Mouse (Mus musculus): Measurements from ENCODE around the gene Ubxn6. TPM values are rescaled to one million over a fixed set of nuclear protein-coding genes. Genes with fewer than 3 reads are reported as not detected.
"Not testable (repeated sequence)": the region's sequence is repeated elsewhere in the genome, so short reads cannot be mapped to it uniquely, and the experiment has no call there.

Gene Ubxn6
- polyA plus RNA-seq, 1 experiment from 2014 or later, result 17.9 TPM

DNA sequence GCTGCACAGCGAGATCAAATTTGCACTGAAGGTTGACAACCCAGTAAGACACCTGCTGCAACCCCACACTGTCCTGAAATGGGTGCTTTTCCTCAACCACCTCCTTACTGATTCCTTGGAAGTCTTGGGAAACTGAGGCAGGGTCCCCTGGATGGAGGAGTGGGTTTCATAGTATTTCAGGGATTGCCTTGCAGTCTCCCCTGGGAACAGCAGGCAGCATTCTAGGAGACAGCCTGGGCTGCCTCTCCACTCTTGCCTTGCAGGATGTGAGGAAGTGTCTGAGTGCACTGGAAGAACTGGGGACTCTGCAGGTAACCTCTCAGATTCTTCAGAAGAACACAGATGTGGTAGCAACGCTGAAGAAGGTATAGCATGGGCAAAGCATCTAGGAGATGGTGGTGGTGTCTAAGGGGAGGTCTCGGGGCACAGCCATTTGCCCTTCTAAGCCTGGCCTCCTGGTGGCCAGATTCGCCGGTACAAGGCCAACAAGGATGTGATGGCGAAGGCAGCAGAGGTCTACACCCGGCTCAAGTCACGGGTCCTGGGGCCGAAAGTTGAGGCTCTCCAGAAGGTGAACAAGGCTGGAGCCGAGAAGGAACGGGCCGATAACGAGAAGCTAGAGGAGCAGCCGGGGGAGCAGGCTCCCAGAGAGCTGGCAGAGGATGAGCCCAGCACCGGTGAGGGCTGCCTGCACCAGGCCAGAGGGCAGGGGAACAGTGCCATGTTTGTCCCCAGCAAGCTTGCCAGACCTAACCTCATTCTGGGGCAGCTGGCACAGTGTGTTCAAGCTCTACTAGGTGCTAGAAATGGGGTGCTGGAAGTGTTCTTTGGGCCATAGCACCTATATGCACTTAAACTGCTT lies 24.1 kb upstream of the Ubxn6 start:
- Histone ChIP-seq H3K4me2 (no peak overlapping the region), H3K9me3 (replicated peaks) (no peaks in the 10 kb centered on the region), H3K36me3 (peaks cover 99% of the 10 kb centered on the region), H3K9ac (no peak overlapping the region), H3K4me3 (no peak overlapping the region), H3K4me1 (no peaks in the 10 kb centered on the region), H3K27me3 (replicated peaks) (no peaks in the 10 kb centered on the region), H3K27ac (no peak overlapping the region)
- WGBS (ENCODE audit: insufficient replicate concordance), result 85% methylated on average over 15 of the region's 15 CpGs
- ATAC-seq, result no peak

DNA sequence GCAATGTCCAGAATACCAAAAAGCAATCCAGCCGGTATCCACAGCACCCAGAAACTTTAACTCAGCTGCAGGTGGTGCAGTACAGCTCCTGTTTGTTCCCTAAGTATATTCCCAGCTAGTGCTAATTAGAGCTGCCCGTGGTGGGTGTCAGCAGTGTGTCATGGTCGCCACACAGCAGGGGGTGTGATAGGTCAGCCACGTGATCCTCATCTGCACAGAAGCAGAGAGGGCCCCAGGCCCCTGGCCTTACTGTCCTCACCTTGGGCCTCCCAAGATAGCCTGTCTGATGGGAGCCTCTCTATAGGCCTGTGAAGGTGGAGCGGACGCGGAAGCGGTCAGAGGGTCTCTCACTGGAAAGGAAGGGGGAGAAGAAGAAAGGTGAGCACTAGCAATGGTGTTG lies 23.4 kb upstream of the Ubxn6 start:
- no peak overlapping the region for H3K27ac ChIP-seq
- 90% methylated on average over 8 of the region's 8 CpGs for WGBS (ENCODE audit: insufficient replicate concordance)
- H3K9ac ChIP-seq, result no peak overlapping the region
- ATAC-seq, result no peak
- no peak overlapping the region for H3K4me3 ChIP-seq
- no peaks in the 10 kb centered on the region for H3K4me1 ChIP-seq
- peaks cover 98% of the 10 kb centered on the region for H3K36me3 ChIP-seq
- H3K9me3 ChIP-seq (replicated peaks), result no peaks in the 10 kb centered on the region
- no peaks in the 10 kb centered on the region for H3K27me3 ChIP-seq (replicated peaks)
- no peak overlapping the region for H3K4me2 ChIP-seq

DNA sequence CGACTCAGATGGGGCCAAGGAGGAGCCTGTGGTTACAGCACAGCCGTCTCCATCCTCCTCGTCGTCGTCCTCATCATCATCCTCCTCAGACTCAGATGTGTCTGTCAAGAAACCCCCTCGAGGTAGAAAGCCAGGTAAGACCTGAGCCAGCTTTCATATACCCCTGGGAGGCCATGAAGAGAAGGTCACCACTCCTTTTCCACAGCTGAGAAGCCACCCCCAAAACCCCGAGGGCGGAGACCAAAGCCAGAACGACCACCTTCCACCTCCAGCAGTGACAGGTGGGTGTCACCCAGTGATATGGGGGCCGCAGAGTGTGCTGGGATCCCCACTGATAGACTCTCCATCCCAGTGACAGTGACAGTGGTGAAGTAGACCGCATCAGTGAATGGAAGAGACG lies 22.1 kb upstream of the Ubxn6 start:
- ATAC-seq, result no peak
- Histone ChIP-seq H3K4me1 (no peaks in the 10 kb centered on the region), H3K27me3 (replicated peaks) (no peaks in the 10 kb centered on the region), H3K9me3 (replicated peaks) (no peaks in the 10 kb centered on the region), H3K36me3 (peaks cover 92% of the 10 kb centered on the region), H3K4me3 (no peak overlapping the region), H3K4me2 (no peak overlapping the region), H3K9ac (no peak overlapping the region), H3K27ac (no peak overlapping the region)
- WGBS (ENCODE audit: insufficient replicate concordance), result 81% methylated on average over 12 of the region's 12 CpGs

DNA sequence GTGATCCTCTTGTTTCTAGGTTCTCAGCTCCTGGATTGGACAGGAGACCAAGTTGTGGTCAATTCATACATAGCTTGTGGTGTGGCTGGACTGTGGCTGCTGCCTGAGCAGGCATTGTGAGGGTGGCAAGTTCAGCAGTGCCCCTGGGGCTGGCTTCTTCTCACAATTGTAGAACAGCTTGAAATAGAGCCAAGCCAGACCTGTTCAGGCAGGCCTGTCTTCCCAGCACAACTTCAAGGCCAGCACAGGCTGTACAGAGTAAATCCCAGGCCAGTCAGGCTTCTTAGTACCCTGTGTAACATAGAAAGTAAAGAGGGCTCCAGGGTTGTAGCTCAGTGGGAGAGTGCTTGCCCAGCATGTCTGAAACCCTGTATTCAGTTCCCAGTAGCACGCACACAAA lies 18.0 kb upstream of the Ubxn6 start:
- Histone ChIP-seq H3K4me1 (no peaks in the 10 kb centered on the region), H3K4me2 (no peak overlapping the region), H3K36me3 (peaks cover 84% of the 10 kb centered on the region), H3K4me3 (no peak overlapping the region), H3K27me3 (replicated peaks) (no peaks in the 10 kb centered on the region), H3K9ac (no peak overlapping the region), H3K27ac (no peak overlapping the region), H3K9me3 (replicated peaks) (no peaks in the 10 kb centered on the region)
- 0 out of 2 replicates have a peak, but pooled peaks have one; percentile 25 for ATAC-seq
- WGBS (ENCODE audit: insufficient replicate concordance), result 85% methylated on average over 1 of the region's 1 CpGs

DNA sequence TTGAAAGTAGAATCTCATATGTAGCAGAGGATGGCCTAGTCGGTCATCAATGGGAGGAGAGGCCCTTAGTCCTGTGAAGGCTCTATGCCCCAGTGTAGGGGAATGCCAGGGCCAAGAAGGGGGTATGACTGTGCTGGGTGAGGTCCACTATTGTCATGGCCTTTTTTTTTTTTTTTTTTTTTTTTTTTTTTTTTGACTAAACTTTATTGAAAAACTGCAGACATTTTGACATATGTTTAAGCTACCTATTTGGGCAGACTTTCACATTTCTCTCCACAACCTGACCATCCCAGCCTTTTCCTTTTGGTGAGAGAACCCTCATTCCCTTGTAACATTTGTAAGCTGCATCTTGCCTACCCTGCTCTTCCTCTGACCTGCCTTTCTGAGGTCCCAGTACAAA lies 17.5 kb upstream of the Ubxn6 start:
- H3K4me1 ChIP-seq, result no peaks in the 10 kb centered on the region
- no peak overlapping the region for H3K27ac ChIP-seq
- H3K27me3 ChIP-seq (replicated peaks), result no peaks in the 10 kb centered on the region
- no peaks in the 10 kb centered on the region for H3K9me3 ChIP-seq (replicated peaks)
- H3K9ac ChIP-seq, result no peak overlapping the region
- 63% methylated on average over 1 of the region's 1 CpGs for WGBS (ENCODE audit: insufficient replicate concordance)
- H3K4me2 ChIP-seq, result no peak overlapping the region
- H3K36me3 ChIP-seq, result peaks cover 82% of the 10 kb centered on the region
- no peak for ATAC-seq
- H3K4me3 ChIP-seq, result no peak overlapping the region

DNA sequence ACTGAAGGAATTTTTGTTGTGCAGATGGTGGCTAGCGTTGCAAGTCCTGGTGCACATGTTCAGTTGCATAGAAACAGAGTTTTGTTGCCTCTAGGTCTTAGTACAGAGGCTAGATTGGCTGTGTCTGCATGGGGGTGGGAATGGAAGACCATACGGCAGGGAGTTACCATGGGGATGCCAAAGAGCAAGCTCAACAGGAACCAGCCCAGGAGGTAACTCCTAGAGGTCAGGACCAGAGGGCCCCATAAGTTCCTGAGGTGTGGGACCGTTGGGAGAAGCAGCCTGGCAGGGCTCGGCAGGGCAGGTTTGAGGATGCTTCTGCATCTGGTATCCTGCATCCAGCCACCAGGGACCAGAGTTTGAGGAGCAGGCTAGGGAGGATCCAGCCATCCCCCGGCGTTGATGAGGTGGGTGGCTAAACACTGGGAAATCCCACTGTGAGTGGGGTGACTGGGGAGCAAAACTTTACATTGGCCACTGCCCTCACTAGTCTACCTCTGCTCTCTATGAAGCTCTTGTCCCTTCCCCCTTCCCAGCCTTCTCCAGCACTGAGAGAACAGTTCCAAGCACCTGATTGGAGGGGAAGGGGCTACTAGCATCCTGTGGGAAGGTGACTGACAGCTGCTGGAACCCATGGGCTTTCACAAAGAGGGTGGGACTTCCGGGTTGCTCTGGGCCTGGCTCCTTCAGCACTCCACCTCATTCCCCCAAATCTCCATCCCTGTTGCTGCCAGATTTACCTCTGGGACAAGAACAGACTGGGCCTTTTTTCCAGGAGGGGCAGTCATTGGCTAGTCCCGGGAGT lies 6.2 kb upstream of the Ubxn6 start:
- Histone ChIP-seq H3K36me3 (peaks cover 41% of the 10 kb centered on the region), H3K4me1 (peaks cover 29% of the 10 kb centered on the region), H3K9ac (peak overlapping the region; percentile 94), H3K4me2 (peak overlapping the region; percentile 94), H3K27me3 (replicated peaks) (no peaks in the 10 kb centered on the region), H3K27ac (peak overlapping the region; percentile 27; the same call in 1 of the 2 replicates), H3K4me3 (peak overlapping the region; percentile 88), H3K9me3 (replicated peaks) (no peaks in the 10 kb centered on the region)
- no peak for ATAC-seq
- 28% methylated on average over 8 of the region's 8 CpGs for WGBS (ENCODE audit: insufficient replicate concordance)

DNA sequence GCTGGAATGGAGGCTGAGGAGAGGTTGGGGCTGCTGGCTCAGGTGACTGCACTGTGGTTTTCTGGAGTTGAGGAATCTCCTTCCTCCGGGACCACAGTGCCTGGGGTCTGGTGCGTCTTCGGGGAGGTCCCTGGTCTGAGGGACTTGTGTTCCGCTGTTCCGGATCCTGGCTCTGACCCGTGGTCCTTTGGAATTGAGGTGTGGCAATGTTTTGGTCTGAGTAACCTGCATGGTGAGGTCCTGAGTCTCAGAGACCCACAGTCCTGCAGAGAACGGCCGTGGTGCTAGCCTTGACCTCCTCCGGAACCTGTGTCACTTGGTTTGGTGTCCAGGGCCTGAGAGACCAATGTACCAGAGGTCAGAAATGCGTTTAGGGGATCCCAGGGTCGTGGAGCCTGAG lies 5.1 kb upstream of the Ubxn6 start:
- WGBS (ENCODE audit: insufficient replicate concordance), result under 1% methylated on average over 11 of the region's 11 CpGs
- Histone ChIP-seq H3K27ac (peak overlapping the region; percentile 80), H3K9ac (peak overlapping the region; percentile 94), H3K4me2 (peak overlapping the region; percentile 94), H3K4me3 (peak overlapping the region; percentile 88), H3K9me3 (replicated peaks) (no peaks in the 10 kb centered on the region), H3K36me3 (peaks cover 31% of the 10 kb centered on the region), H3K4me1 (peaks cover 39% of the 10 kb centered on the region), H3K27me3 (replicated peaks) (no peaks in the 10 kb centered on the region)
- no peak for ATAC-seq

DNA sequence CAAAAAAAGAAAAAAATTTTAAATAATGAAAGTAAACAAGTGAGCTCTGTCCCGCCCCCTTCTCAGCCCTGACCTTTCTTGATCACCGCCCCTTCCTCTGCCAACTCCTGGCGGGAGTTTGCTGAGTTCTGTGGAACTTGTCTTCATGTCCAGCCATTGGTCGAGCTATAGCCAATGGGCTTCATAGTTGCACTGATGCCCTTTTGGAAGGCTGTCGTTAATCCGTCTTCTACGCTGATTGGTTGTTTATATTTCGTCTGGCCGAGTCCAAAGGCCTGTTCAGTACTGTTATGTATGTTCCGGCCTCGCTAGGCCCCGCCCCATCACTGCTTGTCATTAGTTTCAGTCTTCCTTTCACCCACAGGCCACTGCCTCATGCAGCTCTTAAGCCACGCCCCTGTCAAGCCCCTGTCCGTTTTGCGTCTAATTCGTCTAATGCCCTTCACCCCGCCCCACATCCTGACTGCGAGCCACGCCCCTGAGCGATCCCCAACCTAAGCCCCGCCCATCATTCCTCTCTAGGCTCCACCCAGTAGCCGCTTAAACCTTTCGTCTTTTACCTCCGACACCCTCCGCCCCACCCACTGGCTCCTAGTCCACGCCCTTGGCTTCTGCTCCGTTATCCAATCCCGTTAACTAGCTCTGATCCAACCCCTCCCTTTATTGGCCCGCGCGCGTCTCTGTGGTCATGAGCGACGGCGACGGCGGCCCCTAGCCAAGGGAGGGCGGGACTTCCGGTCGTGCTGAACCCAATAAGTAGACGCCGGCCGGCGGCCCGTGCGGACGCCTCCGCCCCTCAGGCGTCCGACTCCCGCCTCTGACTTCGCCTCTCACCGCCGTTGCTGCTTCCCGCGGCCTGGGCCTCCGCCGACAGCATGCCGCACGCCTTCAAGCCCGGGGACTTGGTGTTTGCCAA lies 4.3 kb upstream of the Ubxn6 start, which contains the start of gene Hdgfl2:
Gene Hdgfl2 (plus strand): TSS at position 755 of the 916 bp plus-strand sequence.
- Histone ChIP-seq H3K9me3 (replicated peaks) (no peaks in the 10 kb centered on the region), H3K4me1 (peaks cover 47% of the 10 kb centered on the region), H3K36me3 (peaks cover 24% of the 10 kb centered on the region), H3K27ac (peak within 1 kb of the TSS; percentile 82), H3K4me2 (peak within 1 kb of the TSS; percentile 94), H3K9ac (peak within 1 kb of the TSS; percentile 94), H3K4me3 (peak within 1 kb of the TSS; percentile 88), H3K27me3 (replicated peaks) (no peaks in the 10 kb centered on the region)
- under 1% methylated on average over 61 of the region's 61 CpGs for WGBS (ENCODE audit: insufficient replicate concordance)
- peak; percentile 90 for ATAC-seq

DNA sequence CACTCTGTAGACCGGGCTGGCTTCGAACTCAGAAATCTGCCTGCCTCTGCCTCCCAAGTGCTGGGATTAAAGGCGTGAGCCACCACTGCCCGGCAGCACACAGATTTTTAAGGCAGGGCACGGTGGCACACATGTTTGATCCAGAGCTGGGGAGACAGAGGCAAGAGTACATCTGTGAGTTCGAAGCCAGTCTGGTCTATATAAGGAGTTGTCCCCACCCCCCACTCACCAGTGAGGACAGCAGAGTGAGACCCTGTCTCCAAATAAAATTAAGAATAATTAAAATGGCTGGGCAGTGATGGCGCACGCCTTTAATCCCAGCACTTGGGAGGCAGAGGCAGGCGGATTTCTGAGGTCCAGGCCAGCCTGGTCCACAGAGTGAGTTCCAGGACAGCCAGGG lies 3.5 kb upstream of the Ubxn6 start:
- peaks cover 55% of the 10 kb centered on the region for H3K4me1 ChIP-seq
- H3K36me3 ChIP-seq, result peaks cover 18% of the 10 kb centered on the region
- ATAC-seq; H3K27me3 ChIP-seq (replicated peaks); H3K9me3 ChIP-seq (replicated peaks): not testable (repeated sequence)
- H3K9ac ChIP-seq, result peak overlapping the region; percentile 62
- peak overlapping the region; percentile 94 for H3K4me2 ChIP-seq
- H3K27ac ChIP-seq, result peak overlapping the region; percentile 82
- H3K4me3 ChIP-seq, result peak overlapping the region; percentile 88
- 54% methylated on average over 9 of the region's 9 CpGs for WGBS (ENCODE audit: insufficient replicate concordance)

DNA sequence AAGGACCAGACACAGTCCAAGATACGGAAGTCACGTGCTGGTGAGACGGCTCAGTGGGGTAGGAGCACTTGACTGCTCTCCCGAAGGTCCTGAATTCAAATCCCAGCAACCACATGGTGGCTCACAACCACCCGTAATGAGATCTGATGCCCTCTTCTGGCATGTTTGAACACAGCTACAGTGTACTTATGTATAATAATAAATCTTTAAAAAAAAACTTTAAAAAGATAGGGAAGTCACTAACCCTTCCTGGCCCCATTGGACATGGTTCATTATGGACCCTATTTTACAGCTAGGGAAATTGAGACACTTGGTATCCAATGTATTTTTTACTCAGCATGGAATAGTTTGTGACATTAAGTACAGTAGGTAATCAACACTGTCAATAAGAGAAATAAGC lies 2.7 kb upstream of the Ubxn6 start:
- Histone ChIP-seq H3K27ac (no peak overlapping the region), H3K9ac (no peak overlapping the region), H3K36me3 (peaks cover 18% of the 10 kb centered on the region), H3K9me3 (replicated peaks) (no peaks in the 10 kb centered on the region), H3K4me2 (no peak overlapping the region), H3K27me3 (replicated peaks) (no peaks in the 10 kb centered on the region), H3K4me1 (peaks cover 55% of the 10 kb centered on the region), H3K4me3 (no peak overlapping the region)
- 75% methylated on average over 5 of the region's 5 CpGs for WGBS (ENCODE audit: insufficient replicate concordance)
- ATAC-seq, result no peak

- H3K36me3 ChIP-seq, result peaks cover 40% of the 10 kb centered on the region
- H3K4me3 ChIP-seq, result peak overlapping the region; percentile 84
- WGBS (ENCODE audit: insufficient replicate concordance), result 7% methylated on average over 22 of the region's 22 CpGs
- H3K9ac ChIP-seq, result peak overlapping the region; percentile 81
- H3K27me3 ChIP-seq (replicated peaks), result no peaks in the 10 kb centered on the region
- ATAC-seq, result peak; percentile 30
- no peaks in the 10 kb centered on the region for H3K9me3 ChIP-seq (replicated peaks)
- H3K4me2 ChIP-seq, result peak overlapping the region; percentile 96
- peaks cover 34% of the 10 kb centered on the region for H3K4me1 ChIP-seq
- H3K27ac ChIP-seq, result peak overlapping the region; percentile 98
Measured at GRCm38 (mm10) chr17:56074097-56074826, 566 bp downstream of the Ubxn6 start.
